ENCODE assay signal across 12 mouse cellular contexts in genomic region chr16:24990331-24990730, GRCm38 (mm10).
"Had no signal": no experiment of that assay in that cellular context is flagged by ENCODE, and none has a peak within 500 bp of the region (broad histone marks: within the 10 kb centered on the region; RNA-seq: fewer than 3 reads in every experiment).

No protein-coding gene starts in this region.

- H3K9ac ChIP-seq: limb, embryonic 12.5 days; liver, embryonic 13.5 days; liver, postnatal 0 days; lung, embryonic 15.5 days; midbrain, embryonic 12.5 days had no signal

- DNase-seq: kidney, postnatal 25 days; liver; liver, embryonic 13.5 days; liver, postnatal 0 days; lung, postnatal 14 days; thymus, postnatal 4 days had no signal

- H3K4me3 ChIP-seq: limb, embryonic 12.5 days; liver, embryonic 13.5 days; lung, embryonic 15.5 days; megakaryocyte, embryonic 14.5 days; midbrain, embryonic 12.5 days had no signal

- H3K4me1 ChIP-seq: limb, embryonic 12.5 days; liver, embryonic 13.5 days; lung, embryonic 15.5 days; midbrain, embryonic 12.5 days had no signal

- ATAC-seq: liver, postnatal 0 days had no signal

- H3K36me3 ChIP-seq: limb, embryonic 12.5 days; liver, embryonic 13.5 days; lung, embryonic 15.5 days; midbrain, embryonic 12.5 days had no signal

- H3K9me3 ChIP-seq: limb, embryonic 12.5 days; liver, embryonic 13.5 days; lung, embryonic 15.5 days; megakaryocyte, embryonic 14.5 days; midbrain, embryonic 12.5 days had no signal

- H3K27ac ChIP-seq: left cerebral cortex, adult 2 months; limb, embryonic 12.5 days; liver, embryonic 13.5 days; lung, embryonic 15.5 days; macrophage; midbrain, embryonic 12.5 days had no signal

- H3K27me3 ChIP-seq: limb, embryonic 12.5 days; liver, embryonic 13.5 days; lung, embryonic 15.5 days; megakaryocyte, embryonic 14.5 days; midbrain, embryonic 12.5 days had no signal

- H3K4me2 ChIP-seq: limb, embryonic 12.5 days; liver, embryonic 13.5 days; lung, embryonic 15.5 days; midbrain, embryonic 12.5 days had no signal
